Mouse (Mus musculus) ES-Bruce4 (cell line): Measurements from ENCODE around the gene Rab5c.

Experiments used
- CTCF ChIP-seq: IDR thresholded peaks from one replicate; pipeline ENCODE4 v1.8.1; 2011; ENCODE audit warnings: low read depth, low read length
- POLR2A ChIP-seq: IDR thresholded peaks from one replicate; pipeline ENCODE4 v1.8.1; 2011; ENCODE audit warnings: low read length; ENCODE audit not compliant: insufficient read depth

DNA sequence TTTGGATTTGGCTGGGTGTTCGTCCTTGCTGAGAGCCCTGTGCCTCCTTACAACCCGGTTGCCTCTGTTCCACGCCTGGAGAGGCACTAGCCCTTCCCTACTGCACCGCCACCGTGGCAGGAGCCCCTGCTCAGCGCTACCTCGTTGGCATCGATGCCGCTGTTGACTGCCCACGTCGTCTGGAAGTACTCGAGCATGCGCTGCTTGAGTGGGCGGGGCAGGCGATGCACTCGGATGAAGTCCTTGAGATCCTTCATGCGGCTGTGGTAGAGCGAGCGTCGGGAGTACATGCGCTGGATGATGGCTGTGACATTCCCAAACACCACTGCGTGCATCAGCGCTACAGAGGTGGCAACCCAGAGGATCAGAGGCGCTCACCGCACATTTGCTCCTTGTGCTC, 11.5 kb upstream of the Rab5c start:
- TF ChIP-seq CTCF (no peak), POLR2A (no peak)
